Mouse (Mus musculus): Measurements from ENCODE around the gene Wdr46.

The Wdr46 gene

DNA sequence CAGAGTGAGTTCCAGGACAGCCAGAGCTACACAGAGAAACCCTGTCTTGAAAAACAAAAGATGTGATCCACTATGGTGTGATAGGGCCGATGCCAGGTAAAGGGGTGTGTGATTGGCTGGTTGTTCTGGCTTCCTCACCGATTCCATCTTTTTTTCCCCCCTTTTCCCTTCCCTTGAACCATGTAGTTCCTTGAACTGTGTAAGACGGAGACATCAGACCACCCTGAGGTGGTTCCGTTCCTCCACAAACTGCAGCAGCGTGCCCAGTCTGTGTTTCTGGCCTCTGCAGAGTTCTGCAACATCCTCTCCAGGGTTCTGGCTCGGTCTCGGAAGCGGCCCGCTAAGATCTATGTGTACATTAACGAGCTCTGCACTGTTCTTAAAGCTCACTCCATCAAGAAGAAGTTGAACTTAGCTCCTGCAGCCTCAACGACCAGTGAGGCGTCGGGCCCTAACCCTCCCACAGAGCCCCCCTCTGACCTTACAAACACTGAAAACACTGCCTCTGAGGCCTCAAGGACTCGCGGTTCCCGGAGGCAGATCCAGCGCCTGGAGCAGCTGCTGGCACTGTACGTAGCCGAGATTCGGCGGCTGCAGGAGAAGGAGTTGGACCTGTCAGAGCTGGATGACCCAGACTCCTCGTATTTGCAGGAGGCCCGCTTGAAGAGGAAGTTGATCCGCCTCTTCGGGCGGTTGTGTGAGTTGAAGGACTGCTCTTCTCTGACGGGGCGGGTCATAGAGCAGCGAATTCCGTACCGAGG is 29.2 kb upstream of the Wdr46 start:
- in situ Hi-C loops (cut with MboI) = no loop called here

DNA sequence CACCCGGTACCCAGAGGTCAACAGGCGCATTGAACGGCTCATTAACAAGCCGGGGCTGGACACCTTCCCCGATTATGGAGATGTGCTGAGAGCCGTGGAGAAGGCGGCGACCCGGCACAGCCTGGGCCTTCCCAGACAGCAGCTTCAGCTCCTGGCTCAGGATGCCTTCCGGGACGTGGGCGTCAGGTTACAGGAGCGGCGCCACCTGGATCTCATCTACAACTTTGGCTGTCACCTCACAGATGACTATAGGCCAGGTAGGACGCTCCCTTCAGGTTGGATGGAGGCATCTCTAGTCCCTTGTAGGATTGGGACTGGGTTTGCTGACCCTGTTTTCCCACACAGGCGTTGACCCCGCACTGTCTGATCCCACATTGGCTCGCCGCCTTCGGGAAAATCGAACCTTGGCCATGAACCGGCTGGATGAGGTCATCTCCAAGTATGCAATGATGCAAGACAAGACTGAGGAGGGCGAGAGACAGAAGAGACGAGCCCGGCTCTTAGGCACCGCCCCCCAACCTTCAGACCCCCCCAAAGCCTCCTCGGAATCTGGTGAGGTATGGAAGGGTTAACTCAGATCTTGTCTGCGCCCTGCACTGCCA is 28.5 kb upstream of the Wdr46 start:
- in situ Hi-C loops (cut with MboI) = no loop called here

GRCm38 (mm10) chr17:33913264-33913663 is 27.2 kb upstream of the Wdr46 start:
- in situ Hi-C loops (cut with MboI) = no loop called here

DNA sequence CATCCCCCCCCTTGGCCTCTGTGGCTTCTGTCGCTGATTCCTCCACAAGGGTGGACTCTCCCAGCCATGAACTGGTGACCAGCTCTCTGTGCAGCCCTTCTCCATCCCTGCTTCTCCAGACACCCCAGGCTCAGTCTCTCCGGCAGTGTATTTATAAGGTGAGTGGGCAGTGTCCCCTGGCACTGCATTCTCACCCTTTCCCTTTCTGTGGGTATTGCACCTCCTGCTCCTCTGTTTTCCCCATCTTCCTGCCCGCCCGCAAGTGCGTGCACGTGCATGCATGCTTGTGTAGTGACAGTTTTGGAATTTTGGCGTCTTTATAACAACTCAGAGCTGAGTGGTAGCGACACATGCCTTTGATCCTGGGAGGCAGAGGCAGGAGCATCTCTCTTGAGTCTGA is 26.6 kb upstream of the Wdr46 start:
- in situ Hi-C loops (cut with MboI) = no loop called here

GRCm38 (mm10) chr17:33914969-33915391 is 25.5 kb upstream of the Wdr46 start:
- in situ Hi-C loops (cut with MboI) = no loop called here

DNA sequence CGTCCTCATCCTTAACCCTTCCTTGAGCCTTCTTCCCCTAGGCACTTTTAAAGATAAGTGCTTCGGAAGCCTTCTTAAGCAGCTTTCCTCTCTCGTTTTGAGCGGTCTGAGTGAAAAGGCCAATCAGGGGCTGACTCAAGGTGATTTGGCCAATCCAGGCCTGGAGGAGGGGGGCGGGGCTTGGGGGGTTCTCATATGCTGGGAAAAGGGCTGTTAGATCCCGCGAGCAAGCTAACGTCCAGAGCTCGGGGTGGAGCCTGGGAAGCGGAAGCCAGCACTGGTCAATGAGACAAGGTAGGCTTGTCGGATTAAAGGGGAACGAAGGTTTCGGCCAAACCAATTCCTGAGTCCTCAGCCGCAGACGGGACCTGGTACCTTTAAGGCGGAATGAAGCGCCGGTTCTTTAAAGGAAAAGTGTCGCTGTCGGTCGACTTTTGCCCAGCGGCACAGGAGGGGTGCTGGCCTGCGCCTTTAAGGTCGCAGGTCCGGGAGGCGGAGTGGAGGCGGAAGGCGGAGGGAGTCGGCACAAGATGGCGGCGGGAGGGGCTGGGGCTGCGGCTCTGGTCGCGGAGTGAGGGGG is 24.7 kb upstream of the Wdr46 start, which contains the start of the genes Tapbp and Zbtb22:
TSS of gene Tapbp (plus strand) at position 229 of the 580 bp plus-strand sequence.
TSS of gene Zbtb22 (plus strand) at position 234 of the 580 bp plus-strand sequence.
- in situ Hi-C loops (cut with MboI) = no loop called here

DNA sequence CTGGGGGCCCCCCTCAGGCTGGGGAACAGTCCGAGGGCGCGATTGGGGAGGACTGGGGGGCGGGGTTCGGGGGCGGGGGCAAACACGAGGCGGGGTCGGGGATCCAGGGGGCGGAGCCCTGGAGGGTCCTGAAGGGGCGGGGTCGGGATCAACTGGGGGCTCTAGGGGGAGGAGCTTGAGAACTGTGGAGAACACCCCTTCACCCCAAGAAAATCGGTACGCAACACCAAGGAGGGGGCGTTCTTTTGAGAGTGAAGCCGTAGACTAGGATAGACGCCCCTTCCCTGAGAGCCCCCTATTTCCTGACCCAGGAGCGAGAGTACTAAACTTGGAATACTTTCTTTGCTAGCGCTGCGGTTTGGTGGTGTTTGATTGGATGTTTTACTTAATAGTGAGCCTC is 24.2 kb upstream of the Wdr46 start:
- in situ Hi-C loops (cut with MboI) = no loop called here

DNA sequence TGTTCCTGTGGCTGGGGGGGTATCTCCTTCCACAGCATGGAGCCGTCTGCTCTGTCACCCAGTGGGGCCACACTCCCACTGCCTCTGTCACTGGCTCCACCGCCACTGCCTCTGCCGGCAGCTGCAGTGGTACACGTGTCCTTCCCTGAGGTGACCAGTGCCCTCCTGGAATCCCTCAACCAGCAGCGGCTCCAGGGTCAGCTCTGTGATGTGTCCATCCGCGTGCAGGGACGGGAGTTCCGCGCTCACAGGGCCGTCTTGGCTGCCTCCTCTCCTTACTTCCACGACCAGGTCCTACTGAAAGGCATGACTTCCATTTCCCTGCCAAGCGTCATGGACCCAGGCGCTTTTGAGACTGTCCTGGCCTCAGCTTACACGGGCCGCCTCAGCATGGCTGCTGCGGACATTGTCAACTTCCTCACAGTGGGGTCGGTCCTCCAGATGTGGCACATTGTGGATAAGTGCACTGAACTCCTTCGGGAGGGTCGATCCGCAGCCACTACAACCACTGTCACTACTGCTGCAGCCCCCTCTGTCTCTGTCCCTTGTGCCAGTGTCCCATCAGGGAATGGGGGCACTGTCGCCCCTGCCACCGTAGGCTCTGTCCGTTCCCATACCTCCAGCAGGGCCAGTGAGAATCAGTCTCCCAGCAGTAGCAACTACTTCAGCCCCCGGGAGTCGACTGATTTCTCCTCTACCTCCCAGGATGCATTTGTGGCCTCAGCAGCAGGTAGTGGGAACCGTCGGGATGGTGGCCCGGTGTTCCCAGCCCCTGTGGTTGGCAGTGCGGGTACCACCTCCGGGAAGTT is 23.4 kb upstream of the Wdr46 start:
- in situ Hi-C loops (cut with MboI) = no loop called here

DNA sequence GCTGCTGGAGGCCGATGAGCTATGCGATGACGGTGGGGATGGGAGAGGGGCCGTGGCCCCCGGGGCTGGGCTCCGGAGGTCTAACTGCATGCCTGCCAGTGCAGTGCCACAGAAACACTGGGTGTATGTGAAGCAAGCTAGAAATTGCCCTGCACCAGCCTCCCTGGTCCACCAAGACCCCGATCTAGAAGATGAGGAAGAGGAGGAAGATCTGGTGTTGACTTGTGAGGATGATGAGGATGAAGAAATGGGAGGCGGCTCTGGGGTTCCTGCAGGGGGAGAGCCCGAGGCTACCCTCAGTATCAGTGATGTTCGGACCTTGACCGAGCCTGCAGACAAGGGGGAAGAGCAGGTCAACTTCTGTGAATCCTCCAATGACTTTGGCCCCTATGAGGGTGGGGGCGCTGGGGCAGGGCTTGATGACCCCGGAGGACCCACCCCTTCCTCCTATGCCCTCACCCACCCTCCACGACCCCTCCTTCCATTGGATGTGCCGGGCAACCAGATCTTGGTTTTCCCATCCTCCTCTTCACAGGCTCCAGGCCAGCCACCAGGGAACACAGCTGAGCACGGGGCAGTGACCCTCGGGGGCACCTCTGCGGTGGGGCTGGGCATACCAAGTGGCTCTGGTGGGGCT is 22.7 kb upstream of the Wdr46 start:
- in situ Hi-C loops (cut with MboI) = no loop called here

GRCm38 (mm10) chr17:33918293-33919203 is 21.9 kb upstream of the Wdr46 start:
- in situ Hi-C loops (cut with MboI) = no loop called here

GRCm38 (mm10) chr17:33919351-33920281 is 20.8 kb upstream of the Wdr46 start:
- in situ Hi-C loops (cut with MboI) = no loop called here

DNA sequence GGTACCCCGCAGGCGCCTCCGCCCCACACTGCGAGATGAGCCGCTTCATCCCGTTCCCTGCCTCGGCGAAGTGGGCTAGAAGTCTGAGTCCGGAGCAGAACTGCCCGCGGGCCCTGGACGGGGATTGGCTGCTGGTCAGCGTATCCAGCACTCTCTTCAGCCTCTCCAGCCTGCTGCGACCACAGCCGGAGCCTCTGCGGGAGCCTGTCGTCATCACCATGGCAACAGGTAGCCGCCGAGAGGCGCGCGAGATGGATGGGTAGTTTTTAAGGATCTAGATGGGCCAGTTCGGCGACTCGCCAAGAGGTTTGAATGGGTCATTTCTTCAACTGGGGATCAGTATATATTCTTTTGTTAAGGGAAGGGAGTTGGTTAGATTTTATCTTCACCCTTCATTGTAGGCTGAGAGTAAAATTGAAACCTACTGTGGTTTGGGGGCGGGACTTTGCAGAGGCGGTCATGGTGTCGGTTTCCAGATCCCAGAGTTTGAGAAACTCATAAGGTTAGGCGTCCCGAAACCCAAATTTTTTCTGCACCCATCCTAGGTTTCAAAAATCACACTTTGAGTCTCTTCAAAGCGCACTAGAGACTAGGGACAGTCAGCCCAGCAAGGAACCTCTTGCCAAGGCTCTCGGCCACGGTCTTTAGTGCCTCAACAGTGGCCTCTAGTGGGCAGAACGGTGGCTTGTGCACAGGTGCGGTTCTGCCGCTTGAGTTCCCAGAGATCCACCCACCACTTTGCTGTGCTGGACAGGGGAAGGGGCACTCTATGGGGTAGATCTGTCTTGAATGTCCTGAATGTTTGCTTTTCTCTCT is 20.0 kb upstream of the Wdr46 start:
- in situ Hi-C loops (cut with MboI) = no loop called here

DNA sequence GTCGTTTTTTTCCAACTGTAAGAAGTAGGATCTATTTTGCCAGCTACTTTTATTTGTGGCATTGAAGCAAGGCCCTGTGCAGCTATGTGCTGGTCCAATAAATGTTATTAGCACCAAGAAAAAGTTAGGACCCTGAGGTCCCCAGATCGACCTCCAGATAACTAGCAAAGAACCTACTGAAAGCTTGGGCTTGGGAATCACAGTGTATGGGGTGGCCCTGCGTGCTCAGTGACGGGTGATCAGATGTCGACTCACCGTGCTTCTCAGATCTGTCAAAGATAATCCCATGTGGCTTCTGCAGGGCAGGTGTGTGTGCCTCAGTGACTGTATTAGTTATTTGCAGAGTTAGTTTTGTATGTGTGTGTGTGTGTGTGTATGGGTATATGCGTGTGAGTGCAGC is 19.1 kb upstream of the Wdr46 start:
- in situ Hi-C loops (cut with MboI) = no loop called here

- in situ Hi-C loops (cut with MboI) = no loop called here
Observed at GRCm38 (mm10) chr17:33924577-33925283, 15.7 kb upstream of the Wdr46 start.

- in situ Hi-C loops (cut with MboI) = no loop called here
Observed at GRCm38 (mm10) chr17:33925406-33926116, 14.9 kb upstream of the Wdr46 start.

- in situ Hi-C loops (cut with MboI) = no loop called here
Observed at GRCm38 (mm10) chr17:33926207-33926932, 14.1 kb upstream of the Wdr46 start.

Data from mature B cell (primary cell).